ENCODE assay signal across 8 mouse cellular contexts in the genomic region with DNA sequence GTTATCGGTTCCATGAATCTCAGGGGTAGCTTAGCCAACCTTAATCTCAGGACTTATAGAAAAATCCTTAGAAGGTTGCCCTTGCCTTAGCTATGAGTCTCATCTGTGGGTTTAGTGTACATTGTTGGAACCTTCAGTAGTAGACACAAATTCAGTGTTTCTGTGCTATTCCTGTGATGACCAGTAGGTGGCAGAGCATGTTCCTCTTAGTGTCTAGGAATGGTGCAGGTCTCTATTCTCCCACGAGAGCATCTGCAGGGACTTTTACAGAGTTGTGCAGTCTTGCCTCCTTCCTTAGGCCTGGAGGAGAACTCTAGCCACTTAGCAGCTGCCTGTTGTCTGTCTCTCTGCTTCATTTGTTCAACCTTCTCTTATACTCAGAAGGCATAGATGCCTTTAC.
A peak's percentile ranks its signal among the peaks of the same experiment; 100 is the strongest.
DNase-seq lines count a peak whose midpoint lies in the region; ATAC-seq and TF ChIP-seq lines count a peak whose summit lies in the region.

No protein-coding gene starts in this region.

- H3K9ac ChIP-seq in hindbrain, embryonic 13.5 days, result no peak overlapping the region

- peaks cover 48% of the 10 kb centered on the region for H3K4me1 ChIP-seq in E14TG2a.4 (replicated peaks; ENCODE audit: low read depth, low read length)
- H3K4me1 ChIP-seq in hindbrain, embryonic 13.5 days (replicated peaks), result peaks cover 30% of the 10 kb centered on the region

- 38% methylated on average over 2 of the region's 2 CpGs for WGBS in hindbrain, embryonic 13.5 days

- no peak overlapping the region for H3K27ac ChIP-seq in hindbrain, embryonic 13.5 days

- H3K27me3 ChIP-seq in E14TG2a.4 (ENCODE audit: insufficient read depth, low read length), result no peaks in the 10 kb centered on the region
- H3K27me3 ChIP-seq in hindbrain, embryonic 13.5 days, result no peaks in the 10 kb centered on the region

- ATAC-seq in hindbrain, embryonic 13.5 days (ENCODE audit: low FRiP score), result peak; percentile 45; the same call in 1 of the 2 replicates

- H3K4me3 ChIP-seq in E14TG2a.4 (replicated peaks; ENCODE audit: low read length), result no peak overlapping the region
- H3K4me3 ChIP-seq in hindbrain, embryonic 13.5 days, result no peak overlapping the region

- TF ChIP-seq CTCF in E14TG2a.4 (conservative IDR thresholded peaks at IDR 0.05; ENCODE audit: low read length), result peak; percentile 91

- H3K36me3 ChIP-seq in E14TG2a.4 (ENCODE audit: insufficient read depth, low read length), result no peaks in the 10 kb centered on the region
- no peaks in the 10 kb centered on the region for H3K36me3 ChIP-seq in hindbrain, embryonic 13.5 days

- DNase-seq in ZHBTc4 (ENCODE audit: low read depth, low spot score), result peak; percentile 79
- peak; percentile 90 for DNase-seq in embryo, embryonic 10.5 days (ENCODE audit: low spot score)
- DNase-seq in layer of hippocampus, adult 9-10 months (ENCODE audit: low spot score), result peak; percentile 85
- DNase-seq in lung, postnatal 36 days, result peak; percentile 87
- peak; percentile 83 to 87 for DNase-seq in right cerebral cortex, adult 2 months (ENCODE audit: low spot score in 2 of 2)
- peak; percentile 36 for DNase-seq in yolk sac, embryonic 10.5 days (ENCODE audit: low spot score)

- H3K4me2 ChIP-seq in hindbrain, embryonic 13.5 days, result no peak overlapping the region

- H3K9me3 ChIP-seq in E14TG2a.4 (ENCODE audit: low read length), result peaks cover 7% of the 10 kb centered on the region
- no peaks in the 10 kb centered on the region for H3K9me3 ChIP-seq in hindbrain, embryonic 13.5 days

Comparison
In these comparisons a context has a peak if more than half of its experiments do, and no peak if none do; other contexts are left out.
1. DNase-seq: peak in every context shown above with its lines; median percentile 90 in embryo, embryonic 10.5 days; 87 in lung, postnatal 36 days; 85 in layer of hippocampus, adult 9-10 months; 85 in right cerebral cortex, adult 2 months; 79 in ZHBTc4; 36 in yolk sac, embryonic 10.5 days.